Mouse (Mus musculus): ENCODE data around the gene Mpig6b. TPM values are rescaled to one million over a fixed set of nuclear protein-coding genes. Genes with fewer than 3 reads are reported as not detected.

Mpig6b gene
- polyA plus RNA-seq, 1 experiment from 2014 or later: 1.3 TPM

GRCm38 (mm10) chr17:35064378-35064877, 1.6 kb downstream of the Mpig6b start:
- 0 out of 2 replicates have a peak overlapping the region, but pooled peaks have one; percentile 28 for H3K27ac ChIP-seq (replicated peaks)
- 37% methylated on average over 10 of the region's 10 CpGs for WGBS
- peaks cover 74% of the 10 kb centered on the region for H3K27me3 ChIP-seq (ENCODE audit: low read depth, poor library complexity, severe bottlenecking)

GRCm38 (mm10) chr17:35063466-35063865, 2.5 kb downstream of the Mpig6b start:
- no peak overlapping the region for H3K27ac ChIP-seq (replicated peaks)
- peaks cover 54% of the 10 kb centered on the region for H3K4me1 ChIP-seq
- WGBS: 96% methylated on average over 3 of the region's 3 CpGs
- H3K27me3 ChIP-seq (ENCODE audit: low read depth, poor library complexity, severe bottlenecking): peaks cover 68% of the 10 kb centered on the region
- no peaks in the 10 kb centered on the region for H3K9me3 ChIP-seq (replicated peaks)
- DNase-seq (ENCODE audit: low spot score): no peak
- H3K36me3 ChIP-seq: peaks cover 38% of the 10 kb centered on the region
- no peak overlapping the region for H3K4me3 ChIP-seq

More at GRCm38 (mm10) chr17:35064378-35064877, 1.6 kb downstream of the Mpig6b start:
- peaks cover 49% of the 10 kb centered on the region for H3K4me1 ChIP-seq
- H3K9me3 ChIP-seq (replicated peaks): no peaks in the 10 kb centered on the region
- no peak for DNase-seq (ENCODE audit: low spot score)
- peaks cover 38% of the 10 kb centered on the region for H3K36me3 ChIP-seq
- H3K4me3 ChIP-seq: peak overlapping the region; percentile 52

- no peak overlapping the region for H3K27ac ChIP-seq (replicated peaks)
- no peaks in the 10 kb centered on the region for H3K9me3 ChIP-seq (replicated peaks)
- WGBS: 88% methylated on average over 8 of the region's 8 CpGs
- peaks cover 59% of the 10 kb centered on the region for H3K4me1 ChIP-seq
- H3K27me3 ChIP-seq (ENCODE audit: low read depth, poor library complexity, severe bottlenecking): peaks cover 46% of the 10 kb centered on the region
- peaks cover 56% of the 10 kb centered on the region for H3K36me3 ChIP-seq
- peak overlapping the region; percentile 88 for H3K4me3 ChIP-seq
- no peak for DNase-seq (ENCODE audit: low spot score)
Measured at GRCm38 (mm10) chr17:35061299-35061698, 4.7 kb downstream of the Mpig6b start.

GRCm38 (mm10) chr17:35060737-35061297, 5.2 kb downstream of the Mpig6b start:
- WGBS: 62% methylated on average over 22 of the region's 22 CpGs
- peaks cover 56% of the 10 kb centered on the region for H3K4me1 ChIP-seq
- peak overlapping the region; percentile 99; the same call in 1 of the 2 replicates for H3K27ac ChIP-seq (replicated peaks)
- no peaks in the 10 kb centered on the region for H3K9me3 ChIP-seq (replicated peaks)
- peaks cover 61% of the 10 kb centered on the region for H3K36me3 ChIP-seq
- H3K27me3 ChIP-seq (ENCODE audit: low read depth, poor library complexity, severe bottlenecking): peaks cover 42% of the 10 kb centered on the region
- peak overlapping the region; percentile 88 for H3K4me3 ChIP-seq
- no peak for DNase-seq (ENCODE audit: low spot score)

GRCm38 (mm10) chr17:35060071-35060470, 5.9 kb downstream of the Mpig6b start:
- Histone ChIP-seq H3K27ac (replicated peaks) (peak overlapping the region; percentile 99), H3K4me1 (peaks cover 48% of the 10 kb centered on the region), H3K27me3 (ENCODE audit: low read depth, poor library complexity, severe bottlenecking) (peaks cover 34% of the 10 kb centered on the region), H3K36me3 (peaks cover 68% of the 10 kb centered on the region), H3K9me3 (replicated peaks) (no peaks in the 10 kb centered on the region), H3K4me3 (peak overlapping the region; percentile 88)
- DNase-seq (ENCODE audit: low spot score): no peak
- WGBS: 37% methylated on average over 14 of the region's 14 CpGs

- Histone ChIP-seq H3K27me3 (ENCODE audit: low read depth, poor library complexity, severe bottlenecking) (peaks cover 25% of the 10 kb centered on the region), H3K9me3 (replicated peaks) (no peaks in the 10 kb centered on the region; the same call in 1 of the 2 replicates), H3K27ac (replicated peaks) (peak within 1 kb of the TSS; percentile 99), H3K36me3 (peaks cover 77% of the 10 kb centered on the region), H3K4me1 (peaks cover 39% of the 10 kb centered on the region), H3K4me3 (peak within 1 kb of the TSS; percentile 88)
- peak; percentile 96 for DNase-seq (ENCODE audit: low spot score)
- WGBS: under 1% methylated on average over 57 of the region's 57 CpGs
Measured at GRCm38 (mm10) chr17:35058911-35059892, 6.8 kb downstream of the Mpig6b start, which contains the start of gene Ddah2. Gene Ddah2 (plus strand): TSS chr17:35059035.

- 80% methylated on average over 9 of the region's 9 CpGs for whole genome bisulfite sequencing
- peak overlapping the region; percentile 88 for H3K4me3 ChIP-seq
- H3K4me1 ChIP-seq: peaks cover 32% of the 10 kb centered on the region
- DNase-seq (ENCODE audit: low spot score): no peak
- H3K36me3 ChIP-seq: peaks cover 81% of the 10 kb centered on the region
- no peaks in the 10 kb centered on the region; the same call in 1 of the 2 replicates for H3K9me3 ChIP-seq (replicated peaks)
- H3K27me3 ChIP-seq (ENCODE audit: low read depth, poor library complexity, severe bottlenecking): peaks cover 17% of the 10 kb centered on the region
- H3K27ac ChIP-seq (replicated peaks): peak overlapping the region; percentile 99
Measured at GRCm38 (mm10) chr17:35058316-35058715, 7.7 kb downstream of the Mpig6b start.

- H3K4me3 ChIP-seq: no peak overlapping the region
- H3K27ac ChIP-seq (replicated peaks): no peak overlapping the region
- no peak for DNase-seq (ENCODE audit: low spot score)
- H3K4me1 ChIP-seq: peaks cover 42% of the 10 kb centered on the region
- WGBS: 86% methylated on average over 3 of the region's 3 CpGs
- peaks cover 80% of the 10 kb centered on the region for H3K36me3 ChIP-seq
- H3K27me3 ChIP-seq (ENCODE audit: low read depth, poor library complexity, severe bottlenecking): peaks cover 5% of the 10 kb centered on the region; the same call in 1 of the 2 replicates
- no peaks in the 10 kb centered on the region; the same call in 1 of the 2 replicates for H3K9me3 ChIP-seq (replicated peaks)
Measured at GRCm38 (mm10) chr17:35057090-35057489, 8.9 kb downstream of the Mpig6b start.

- H3K4me1 ChIP-seq: peaks cover 46% of the 10 kb centered on the region
Measured at GRCm38 (mm10) chr17:35055691-35056495, 10.1 kb downstream of the Mpig6b start.

GRCm38 (mm10) chr17:35052271-35052798, 13.6 kb downstream of the Mpig6b start:
- no peaks in the 10 kb centered on the region for H3K27me3 ChIP-seq (ENCODE audit: low read depth, poor library complexity, severe bottlenecking)
- H3K4me1 ChIP-seq: peaks cover 57% of the 10 kb centered on the region
- no peaks in the 10 kb centered on the region; the same call in 1 of the 2 replicates for H3K9me3 ChIP-seq (replicated peaks)
- WGBS: 85% methylated on average over 12 of the region's 12 CpGs
- peak overlapping the region; percentile 70 for H3K4me3 ChIP-seq
- no peak for DNase-seq (ENCODE audit: low spot score)
- peaks cover 50% of the 10 kb centered on the region for H3K36me3 ChIP-seq
- H3K27ac ChIP-seq (replicated peaks): peak overlapping the region; percentile 97

More at GRCm38 (mm10) chr17:35055691-35056495, 10.1 kb downstream of the Mpig6b start:
- Histone ChIP-seq H3K36me3 (peaks cover 69% of the 10 kb centered on the region), H3K27me3 (ENCODE audit: low read depth, poor library complexity, severe bottlenecking) (no peaks in the 10 kb centered on the region), H3K9me3 (replicated peaks) (no peaks in the 10 kb centered on the region; the same call in 1 of the 2 replicates), H3K27ac (replicated peaks) (no peak overlapping the region), H3K4me3 (0 out of 2 replicates have a peak overlapping the region, but pooled peaks have one; percentile 2)
- DNase-seq (ENCODE audit: low spot score): no peak
- whole genome bisulfite sequencing: 95% methylated on average over 7 of the region's 7 CpGs

- under 1% methylated on average over 21 of the region's 21 CpGs for WGBS
- peak; percentile 70 for DNase-seq (ENCODE audit: low spot score)
- H3K4me1 ChIP-seq: peaks cover 67% of the 10 kb centered on the region
Measured at GRCm38 (mm10) chr17:35051156-35052086, 14.6 kb downstream of the Mpig6b start.

More at GRCm38 (mm10) chr17:35051156-35052086, 14.6 kb downstream of the Mpig6b start:
- Histone ChIP-seq H3K36me3 (peaks cover 43% of the 10 kb centered on the region), H3K4me3 (peak overlapping the region; percentile 70), H3K9me3 (replicated peaks) (no peaks in the 10 kb centered on the region; the same call in 1 of the 2 replicates), H3K27me3 (ENCODE audit: low read depth, poor library complexity, severe bottlenecking) (no peaks in the 10 kb centered on the region), H3K27ac (replicated peaks) (peak overlapping the region; percentile 97)

Measured in midbrain, embryonic 10.5 days (tissue).